Mouse (Mus musculus): Measurements from ENCODE around the gene Cutc. TPM values are rescaled to one million over a fixed set of nuclear protein-coding genes. Genes with fewer than 3 reads are reported as not detected.

The Cutc gene
- polyA plus RNA-seq, 1 experiment = 5.0 TPM

- no peaks in the 10 kb centered on the region for H3K27me3 ChIP-seq (replicated peaks)
- no peak overlapping the region for H3K4me3 ChIP-seq (replicated peaks)
- peaks cover 35% of the 10 kb centered on the region for H3K36me3 ChIP-seq (replicated peaks; ENCODE audit: low read length)
- TF ChIP-seq FLI1 (IDR thresholded peaks at IDR 0.05; ENCODE audit: low read length) (no peak), GATA1 (IDR thresholded peaks at IDR 0.05; ENCODE audit: borderline replicate concordance, low read length) (no peak)
- no peaks in the 10 kb centered on the region for H3K9me3 ChIP-seq
- H3K4me1 ChIP-seq = peaks cover 14% of the 10 kb centered on the region
Observed at GRCm38 (mm10) chr19:43769366-43769960, 16.7 kb downstream of the Cutc start.

DNA sequence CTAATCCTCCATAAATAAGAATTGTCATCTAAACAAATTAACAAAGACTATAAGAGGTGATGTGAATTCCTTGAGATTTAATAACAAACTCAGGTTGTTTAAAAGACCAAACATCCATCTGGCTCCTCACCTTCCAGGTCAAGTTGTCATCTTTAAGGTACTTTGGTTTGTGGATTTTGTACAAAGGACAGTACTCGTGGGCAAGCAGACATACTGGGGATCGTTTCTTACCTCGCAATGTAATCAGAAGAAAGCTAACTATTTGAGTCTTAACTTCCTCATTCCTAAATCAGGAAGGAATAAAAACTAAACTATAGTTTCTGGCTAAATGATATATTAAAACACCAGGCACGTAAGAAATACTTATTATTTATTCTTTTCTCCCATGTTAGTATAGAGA lies 17.8 kb downstream of the Cutc start:
- no peak overlapping the region for H3K4me3 ChIP-seq (replicated peaks)
- no peak for TF ChIP-seq FLI1 (IDR thresholded peaks at IDR 0.05; ENCODE audit: low read length)
- no peak for TF ChIP-seq GATA1 (IDR thresholded peaks at IDR 0.05; ENCODE audit: borderline replicate concordance, low read length)
- H3K27me3 ChIP-seq (replicated peaks) = no peaks in the 10 kb centered on the region
- H3K36me3 ChIP-seq (replicated peaks; ENCODE audit: low read length) = peaks cover 30% of the 10 kb centered on the region
- peaks cover 16% of the 10 kb centered on the region for H3K4me1 ChIP-seq
- H3K9me3 ChIP-seq = no peaks in the 10 kb centered on the region

GRCm38 (mm10) chr19:43771499-43771969 lies 18.7 kb downstream of the Cutc start:
- Histone ChIP-seq H3K4me3 (replicated peaks) (peak overlapping the region; percentile 33), H3K9me3 (no peaks in the 10 kb centered on the region), H3K27me3 (replicated peaks) (no peaks in the 10 kb centered on the region), H3K36me3 (replicated peaks; ENCODE audit: low read length) (peaks cover 28% of the 10 kb centered on the region), H3K4me1 (peaks cover 14% of the 10 kb centered on the region)
- no peak for TF ChIP-seq GATA1 (IDR thresholded peaks at IDR 0.05; ENCODE audit: borderline replicate concordance, low read length)
- no peak for TF ChIP-seq FLI1 (IDR thresholded peaks at IDR 0.05; ENCODE audit: low read length)

DNA sequence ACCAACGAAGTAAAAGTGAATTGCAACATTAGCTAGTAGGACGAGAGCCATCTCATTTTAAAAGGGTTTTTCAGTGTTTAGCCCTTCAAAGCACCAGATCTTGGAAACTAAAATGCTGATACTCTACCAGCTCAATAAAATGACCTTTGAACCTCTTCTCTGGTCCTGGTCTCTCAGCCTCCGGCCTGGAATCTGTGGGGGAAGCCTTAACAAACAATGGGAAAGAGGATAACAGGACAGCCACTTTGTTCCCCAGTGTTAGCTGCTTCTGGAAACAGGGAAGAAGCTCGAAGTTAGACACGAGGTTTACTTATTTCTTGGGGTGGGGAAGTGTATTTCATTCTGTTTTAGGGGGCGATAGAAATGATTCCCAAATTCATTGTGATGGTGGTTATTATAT lies 19.5 kb downstream of the Cutc start:
- Histone ChIP-seq H3K9me3 (no peaks in the 10 kb centered on the region), H3K27me3 (replicated peaks) (no peaks in the 10 kb centered on the region), H3K4me1 (peaks cover 14% of the 10 kb centered on the region), H3K36me3 (replicated peaks; ENCODE audit: low read length) (peaks cover 27% of the 10 kb centered on the region), H3K4me3 (replicated peaks) (no peak overlapping the region)
- TF ChIP-seq FLI1 (IDR thresholded peaks at IDR 0.05; ENCODE audit: low read length) (no peak), GATA1 (IDR thresholded peaks at IDR 0.05; ENCODE audit: borderline replicate concordance, low read length) (no peak)

DNA sequence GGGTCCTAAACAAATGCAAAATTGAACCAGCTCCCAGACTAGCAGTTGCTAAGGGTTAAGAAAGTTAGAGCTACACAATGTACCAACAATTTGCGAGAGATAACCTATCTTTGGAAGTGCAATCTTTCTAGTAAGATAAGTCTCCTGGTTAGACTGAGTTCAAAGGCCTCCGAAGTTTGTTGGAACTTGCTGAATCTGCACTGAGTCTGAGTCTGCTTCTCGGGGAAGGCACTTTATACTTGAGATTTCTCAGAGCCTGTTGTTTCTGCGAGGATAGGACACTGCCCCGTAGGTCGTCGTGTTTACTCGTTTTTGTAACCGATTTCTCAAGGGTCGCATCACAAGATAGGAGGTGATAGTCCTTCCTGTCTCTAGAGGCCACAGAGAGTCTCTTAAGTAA lies 22.6 kb downstream of the Cutc start:
- Histone ChIP-seq H3K36me3 (replicated peaks; ENCODE audit: low read length) (no peaks in the 10 kb centered on the region), H3K9me3 (no peaks in the 10 kb centered on the region), H3K27me3 (replicated peaks) (no peaks in the 10 kb centered on the region), H3K4me1 (peaks cover 14% of the 10 kb centered on the region), H3K4me3 (replicated peaks) (no peak overlapping the region)
- TF ChIP-seq FLI1 (IDR thresholded peaks at IDR 0.05; ENCODE audit: low read length) (no peak), GATA1 (IDR thresholded peaks at IDR 0.05; ENCODE audit: borderline replicate concordance, low read length) (no peak)

DNA sequence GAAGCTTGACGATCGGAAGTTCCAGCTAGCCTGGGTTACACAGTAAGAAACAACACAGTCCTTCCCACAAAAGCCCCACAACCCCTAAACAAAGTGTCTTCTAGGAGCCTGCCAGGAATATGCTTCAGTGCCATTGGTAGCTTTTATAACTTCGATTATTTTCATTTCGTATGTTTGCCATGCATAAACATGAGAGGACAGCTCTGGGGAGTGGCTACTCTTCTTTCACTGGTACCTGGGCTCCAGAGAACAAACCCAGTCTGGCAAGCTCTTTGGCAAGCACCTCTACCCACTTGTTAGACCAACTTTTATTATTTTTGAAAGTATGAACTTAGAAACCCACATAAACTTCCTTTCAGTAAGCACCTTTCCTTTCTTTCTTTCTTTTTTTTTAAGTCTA lies 23.8 kb downstream of the Cutc start:
- TF ChIP-seq GATA1 (IDR thresholded peaks at IDR 0.05; ENCODE audit: borderline replicate concordance, low read length) (no peak), FLI1 (IDR thresholded peaks at IDR 0.05; ENCODE audit: low read length) (no peak)
- Histone ChIP-seq H3K9me3 (no peaks in the 10 kb centered on the region), H3K4me1 (peaks cover 8% of the 10 kb centered on the region), H3K36me3 (replicated peaks; ENCODE audit: low read length) (no peaks in the 10 kb centered on the region), H3K27me3 (replicated peaks) (no peaks in the 10 kb centered on the region), H3K4me3 (replicated peaks) (no peak overlapping the region)

DNA sequence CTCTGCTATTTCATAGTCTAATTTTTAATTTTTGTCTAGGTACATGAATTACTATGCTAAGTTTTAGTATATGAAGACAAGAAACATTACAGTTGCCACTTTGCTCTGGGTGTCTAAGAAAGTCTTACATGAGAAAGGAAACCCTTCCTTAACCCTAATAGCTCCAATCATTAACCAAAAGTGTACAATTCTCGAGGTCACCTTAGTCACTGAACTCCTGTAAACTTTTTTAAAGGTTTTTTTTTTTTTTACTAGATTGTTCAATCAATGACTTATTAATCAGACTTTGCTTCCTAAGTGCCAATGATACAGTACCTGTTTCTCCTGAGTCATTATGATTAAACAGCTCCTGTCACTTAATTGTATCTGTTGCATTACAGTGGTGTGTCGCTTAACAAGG lies 24.5 kb downstream of the Cutc start:
- Histone ChIP-seq H3K36me3 (replicated peaks; ENCODE audit: low read length) (no peaks in the 10 kb centered on the region), H3K4me3 (replicated peaks) (no peak overlapping the region), H3K9me3 (no peaks in the 10 kb centered on the region), H3K27me3 (replicated peaks) (no peaks in the 10 kb centered on the region), H3K4me1 (peaks cover 11% of the 10 kb centered on the region)
- TF ChIP-seq GATA1 (IDR thresholded peaks at IDR 0.05; ENCODE audit: borderline replicate concordance, low read length) (no peak), FLI1 (IDR thresholded peaks at IDR 0.05; ENCODE audit: low read length) (no peak)

- Histone ChIP-seq H3K9me3 (no peaks in the 10 kb centered on the region), H3K4me3 (replicated peaks) (no peak overlapping the region), H3K4me1 (peaks cover 15% of the 10 kb centered on the region), H3K27me3 (replicated peaks) (no peaks in the 10 kb centered on the region), H3K36me3 (replicated peaks; ENCODE audit: low read length) (no peaks in the 10 kb centered on the region)
- no peak for TF ChIP-seq GATA1 (IDR thresholded peaks at IDR 0.05; ENCODE audit: borderline replicate concordance, low read length)
- TF ChIP-seq FLI1 (IDR thresholded peaks at IDR 0.05; ENCODE audit: low read length) = no peak
Observed at GRCm38 (mm10) chr19:43780391-43780790, 27.6 kb downstream of the Cutc start.

GRCm38 (mm10) chr19:43781980-43782379 lies 29.2 kb downstream of the Cutc start, which contains the start of gene Abcc2:
Gene Abcc2 (plus strand): TSS chr19:43782192.
- H3K36me3 ChIP-seq (replicated peaks; ENCODE audit: low read length) = no peaks in the 10 kb centered on the region
- no peaks in the 10 kb centered on the region for H3K27me3 ChIP-seq (replicated peaks)
- no peak within 1 kb of the TSS for H3K4me3 ChIP-seq (replicated peaks)
- TF ChIP-seq FLI1 (IDR thresholded peaks at IDR 0.05; ENCODE audit: low read length) = no peak
- no peak for TF ChIP-seq GATA1 (IDR thresholded peaks at IDR 0.05; ENCODE audit: borderline replicate concordance, low read length)
- peaks cover 19% of the 10 kb centered on the region for H3K4me1 ChIP-seq
- no peaks in the 10 kb centered on the region for H3K9me3 ChIP-seq

DNA sequence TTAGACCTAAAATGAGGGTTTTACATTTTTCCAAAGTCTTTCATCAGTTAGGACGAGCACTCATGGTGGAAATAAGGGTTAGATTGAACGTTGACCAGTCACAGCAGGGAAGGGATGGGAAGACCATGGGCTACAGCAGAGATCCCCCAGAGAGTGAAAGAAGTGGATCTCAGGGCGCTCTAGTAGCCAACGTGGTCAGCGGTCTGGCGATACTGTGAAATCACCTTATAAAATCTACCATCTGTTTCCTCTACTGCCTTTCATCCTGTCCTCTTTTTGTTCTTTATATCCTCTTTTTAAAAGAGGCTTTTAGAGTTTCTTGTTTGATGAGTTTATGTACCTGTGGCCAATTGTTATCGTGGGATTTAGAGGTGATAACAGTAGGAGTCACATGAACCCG lies 32.0 kb downstream of the Cutc start:
- Histone ChIP-seq H3K36me3 (replicated peaks; ENCODE audit: low read length) (no peaks in the 10 kb centered on the region), H3K4me3 (replicated peaks) (no peak overlapping the region)

More for the DNA sequence above, 32.0 kb downstream of the Cutc start:
- Histone ChIP-seq H3K27me3 (replicated peaks) (no peaks in the 10 kb centered on the region), H3K4me1 (peaks cover 22% of the 10 kb centered on the region), H3K9me3 (no peaks in the 10 kb centered on the region)
- TF ChIP-seq GATA1 (IDR thresholded peaks at IDR 0.05; ENCODE audit: borderline replicate concordance, low read length) (no peak), FLI1 (IDR thresholded peaks at IDR 0.05; ENCODE audit: low read length) (no peak)

Data from megakaryocyte, embryonic 14.5 days (primary cell).